Mouse (Mus musculus): ENCODE data around the gene Macrod1.

Gene Macrod1

GRCm38 (mm10) chr19:7081516-7082266 is 25.1 kb downstream of the Macrod1 start:
- DNase-seq (ENCODE audit: extremely low spot score, low spot score) = no peak

GRCm38 (mm10) chr19:7083035-7083794 is 26.6 kb downstream of the Macrod1 start:
- DNase-seq (ENCODE audit: extremely low spot score, low spot score) = no peak

- no peak for DNase-seq (ENCODE audit: extremely low spot score, low spot score)
Observed at GRCm38 (mm10) chr19:7084734-7085133, 28.1 kb downstream of the Macrod1 start.

- DNase-seq (ENCODE audit: extremely low spot score, low spot score) = no peak
Observed at GRCm38 (mm10) chr19:7088558-7088957, 31.9 kb downstream of the Macrod1 start.

- DNase-seq (ENCODE audit: extremely low spot score, low spot score) = no peak
Observed at GRCm38 (mm10) chr19:7089050-7089449, 32.4 kb downstream of the Macrod1 start.

GRCm38 (mm10) chr19:7089842-7090251 is 33.2 kb downstream of the Macrod1 start:
- DNase-seq (ENCODE audit: extremely low spot score, low spot score) = peak; percentile 15

- DNase-seq (ENCODE audit: extremely low spot score, low spot score) = no peak
Observed at GRCm38 (mm10) chr19:7090369-7091064, 33.9 kb downstream of the Macrod1 start.

- no peak for DNase-seq (ENCODE audit: extremely low spot score, low spot score)
Observed at GRCm38 (mm10) chr19:7091448-7092050, 34.9 kb downstream of the Macrod1 start.

GRCm38 (mm10) chr19:7092756-7093155 is 36.1 kb downstream of the Macrod1 start:
- DNase-seq (ENCODE audit: extremely low spot score, low spot score) = no peak

GRCm38 (mm10) chr19:7099620-7100155 is 43.1 kb downstream of the Macrod1 start:
- no peak for DNase-seq (ENCODE audit: extremely low spot score, low spot score)

- no peak for DNase-seq (ENCODE audit: extremely low spot score, low spot score)
Observed at GRCm38 (mm10) chr19:7102039-7102438, 45.4 kb downstream of the Macrod1 start.

- no peak for DNase-seq (ENCODE audit: extremely low spot score, low spot score)
Observed at GRCm38 (mm10) chr19:7103349-7103992, 46.9 kb downstream of the Macrod1 start.

- peak; percentile 68 for DNase-seq (ENCODE audit: extremely low spot score, low spot score)
Observed at GRCm38 (mm10) chr19:7103993-7104401, 47.4 kb downstream of the Macrod1 start.

GRCm38 (mm10) chr19:7105544-7105943 is 48.9 kb downstream of the Macrod1 start, which contains the start of gene Flrt1:
Gene Flrt1, minus strand, starts transcription at chr19:7105729.
- DNase-seq (ENCODE audit: extremely low spot score, low spot score) = no peak

GRCm38 (mm10) chr19:7106566-7106965 is 50.0 kb downstream of the Macrod1 start:
- DNase-seq (ENCODE audit: extremely low spot score, low spot score) = no peak

GRCm38 (mm10) chr19:7107174-7107573 is 50.6 kb downstream of the Macrod1 start:
- DNase-seq (ENCODE audit: extremely low spot score, low spot score) = no peak

GRCm38 (mm10) chr19:7108114-7108905 is 51.7 kb downstream of the Macrod1 start:
- DNase-seq (ENCODE audit: extremely low spot score, low spot score) = no peak

GRCm38 (mm10) chr19:7110097-7110496 is 53.5 kb downstream of the Macrod1 start:
- no peak for DNase-seq (ENCODE audit: extremely low spot score, low spot score)

- DNase-seq (ENCODE audit: extremely low spot score, low spot score) = no peak
Observed at GRCm38 (mm10) chr19:7110875-7111274, 54.3 kb downstream of the Macrod1 start.

GRCm38 (mm10) chr19:7111309-7111708 is 54.7 kb downstream of the Macrod1 start:
- no peak for DNase-seq (ENCODE audit: extremely low spot score, low spot score)
